Comparison of ENCODE assay signal across 11 mouse cellular contexts in the genomic region with DNA sequence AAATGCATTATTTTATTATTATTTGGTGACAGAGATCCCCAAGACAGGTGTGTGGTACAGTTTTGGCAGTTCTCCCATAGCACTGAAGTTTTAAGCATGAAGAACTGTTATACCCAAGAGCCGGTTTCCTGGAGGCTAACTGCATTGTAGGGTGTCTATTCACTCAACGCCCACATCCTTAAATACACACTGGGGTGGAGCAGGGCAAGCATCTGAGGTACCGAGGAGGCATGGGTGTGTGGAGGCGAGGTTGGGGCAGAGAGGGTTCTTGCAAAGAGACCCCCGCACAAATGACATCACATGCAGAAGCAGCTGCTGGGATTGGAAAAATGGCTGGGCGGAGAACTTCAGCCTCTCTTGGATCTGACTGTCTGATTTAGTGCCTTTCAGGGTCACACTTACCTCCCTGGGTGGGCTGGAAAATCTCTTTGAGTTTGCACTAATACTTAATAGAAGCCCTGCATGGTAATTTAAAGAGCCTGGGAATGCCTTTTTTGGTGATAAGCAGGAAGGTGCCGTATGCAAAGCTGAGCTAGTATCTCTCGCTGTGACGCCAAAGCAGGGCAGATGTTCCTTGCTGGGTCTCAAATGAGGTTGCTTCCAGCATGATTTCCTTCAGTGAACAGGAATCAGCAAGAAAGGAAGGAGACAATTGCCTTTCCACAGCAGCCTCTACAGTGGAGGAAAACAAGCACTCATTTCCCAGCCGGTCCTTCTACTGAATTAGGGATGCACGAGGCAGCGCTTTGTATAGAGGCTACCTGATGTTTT. TPM values are rescaled to one million over a fixed set of nuclear protein-coding genes. Genes with fewer than 3 reads are reported as not detected.
A peak's percentile ranks its signal among the peaks of the same experiment; 100 is the strongest.
DNase-seq lines count a peak whose midpoint lies in the region; ATAC-seq lines count a peak whose summit lies in the region.
"Had no signal": no experiment of that assay in that cellular context is flagged by ENCODE, and none has a peak within 500 bp of the region (broad histone marks: within the 10 kb centered on the region; RNA-seq: fewer than 3 reads in every experiment).

No protein-coding gene starts in this region.

- no peaks in the 10 kb centered on the region for H3K36me3 ChIP-seq in kidney, embryonic 14.5 days (ENCODE audit: control insufficient read depth, insufficient read depth, low read length)
- no peaks in the 10 kb centered on the region for H3K36me3 ChIP-seq in forebrain, embryonic 15.5 days
- H3K36me3 ChIP-seq in macrophage (ENCODE audit: inconsistent target), result no peaks in the 10 kb centered on the region
- no peaks in the 10 kb centered on the region for H3K36me3 ChIP-seq in stomach, embryonic 15.5 days
- H3K36me3 ChIP-seq: G1E; liver, embryonic 12.5 days had no signal

- H3K9ac ChIP-seq in kidney, embryonic 14.5 days (ENCODE audit: low read depth, low read length), result no peak overlapping the region
- H3K9ac ChIP-seq in forebrain, embryonic 15.5 days (replicated peaks), result no peak overlapping the region
- no peak overlapping the region for H3K9ac ChIP-seq in stomach, embryonic 15.5 days
- H3K9ac ChIP-seq: liver, embryonic 12.5 days had no signal

- no peak for DNase-seq in kidney, postnatal 4 days
- no peak for DNase-seq in layer of hippocampus, adult 9-11 months
- DNase-seq in lung, postnatal 25 days (ENCODE audit: low spot score), result no peak
- no peak for DNase-seq in adrenal gland, postnatal 36 days
- DNase-seq: gastrocnemius, postnatal 14 days had no signal

- 0 out of 2 replicates have a peak, but pooled peaks have one; percentile 32 for ATAC-seq in kidney, embryonic 14.5 days (ENCODE audit: low FRiP score, low TSS enrichment)
- 0 out of 2 replicates have a peak, but pooled peaks have one; percentile 41 for ATAC-seq in forebrain, embryonic 15.5 days (replicated peaks)
- ATAC-seq in stomach, embryonic 15.5 days (ENCODE audit: insufficient read depth, low FRiP score, low read depth), result no peak
- ATAC-seq: liver, embryonic 12.5 days had no signal

- WGBS in kidney, embryonic 14.5 days, result 25% methylated on average over 12 of the region's 12 CpGs
- WGBS in forebrain, embryonic 15.5 days, result 23% methylated on average over 12 of the region's 12 CpGs
- 87% methylated on average over 12 of the region's 12 CpGs for WGBS in macrophage (ENCODE audit: missing documents)
- WGBS in stomach, embryonic 15.5 days, result 26% methylated on average over 12 of the region's 12 CpGs

- no peaks in the 10 kb centered on the region; the same call in 1 of the 2 replicates for H3K4me1 ChIP-seq in kidney, embryonic 14.5 days (ENCODE audit: control insufficient read depth, insufficient read depth, low read length)
- peaks cover 7% of the 10 kb centered on the region for H3K4me1 ChIP-seq in forebrain, embryonic 15.5 days
- no peaks in the 10 kb centered on the region for H3K4me1 ChIP-seq in stomach, embryonic 15.5 days

- no peaks in the 10 kb centered on the region for H3K9me3 ChIP-seq in kidney, embryonic 14.5 days (ENCODE audit: control insufficient read depth, low read length)
- H3K9me3 ChIP-seq in forebrain, embryonic 15.5 days, result no peaks in the 10 kb centered on the region
- H3K9me3 ChIP-seq in stomach, embryonic 15.5 days, result no peaks in the 10 kb centered on the region
- H3K9me3 ChIP-seq: liver, embryonic 12.5 days had no signal

- no peak overlapping the region for H3K4me2 ChIP-seq in kidney, embryonic 14.5 days (replicated peaks; ENCODE audit: low read depth, low read length)
- peak overlapping the region; percentile 25 for H3K4me2 ChIP-seq in forebrain, embryonic 15.5 days (replicated peaks)
- H3K4me2 ChIP-seq in stomach, embryonic 15.5 days, result 0 out of 2 replicates have a peak overlapping the region, but pooled peaks have one; percentile 9
- H3K4me2 ChIP-seq: liver, embryonic 12.5 days had no signal

- H3K27me3 ChIP-seq in kidney, embryonic 14.5 days (ENCODE audit: control insufficient read depth, insufficient read depth, low read length), result no peaks in the 10 kb centered on the region
- H3K27me3 ChIP-seq in forebrain, embryonic 15.5 days, result no peaks in the 10 kb centered on the region
- no peaks in the 10 kb centered on the region for H3K27me3 ChIP-seq in stomach, embryonic 15.5 days (replicated peaks)
- H3K27me3 ChIP-seq: liver, embryonic 12.5 days had no signal

- no peaks in the 10 kb centered on the region for H3K79me2 ChIP-seq in macrophage (ENCODE audit: inconsistent target)

- no peak overlapping the region for H3K4me3 ChIP-seq in kidney, embryonic 14.5 days (ENCODE audit: low read length)
- H3K4me3 ChIP-seq in forebrain, embryonic 15.5 days, result 0 out of 2 replicates have a peak overlapping the region, but pooled peaks have one; percentile 1
- no peak overlapping the region for H3K4me3 ChIP-seq in macrophage (ENCODE audit: inconsistent target)
- no peak overlapping the region for H3K4me3 ChIP-seq in stomach, embryonic 15.5 days (replicated peaks)
- H3K4me3 ChIP-seq: liver, embryonic 12.5 days had no signal

- no peak overlapping the region for H3K27ac ChIP-seq in kidney, embryonic 14.5 days (ENCODE audit: low read depth, low read length)
- H3K27ac ChIP-seq in forebrain, embryonic 15.5 days (replicated peaks), result peak overlapping the region; percentile 31
- H3K27ac ChIP-seq in macrophage, result 0 out of 2 replicates have a peak overlapping the region, but pooled peaks have one; percentile 98
- H3K27ac ChIP-seq in stomach, embryonic 15.5 days, result no peak overlapping the region
- H3K27ac ChIP-seq: liver, embryonic 12.5 days had no signal

RNA-seq across cellular contexts. Expression of a gene that starts 53.9 kb away (rescaled TPM):
- 18.3 and 32.2 TPM in 2 replicates for polyA plus RNA-seq in kidney, embryonic 14.5 days (2014; fragmentation: Nextera tagmentation; extraction: Ambion mirVana)
- polyA plus RNA-seq in forebrain, embryonic 15.5 days (2015; fragmentation: Nextera tagmentation; extraction: Ambion mirVana), result 38.7 and 42.8 TPM in 2 replicates
- 10 to 100 TPM in 17 of 26 experiments, 1 to 10 TPM in 9; 2.6 to 22.4 (median 12.4) TPM for total RNA-seq in macrophage (2018; cell fraction: chromatin; rRNA removed)
- 1 to 10 TPM; 1.5 to 4.7 (median 3.0) TPM for total RNA-seq in macrophage (2018; cell fraction: cytosol; rRNA removed)
- total RNA-seq in macrophage (2018; cell fraction: nucleus; rRNA removed), result 10 to 100 TPM in 8 of 26 experiments, 1 to 10 TPM in 18; 1.9 to 23.4 (median 8.5) TPM
- 3.3 to 6.4 TPM (median 4.7 TPM) in 3 replicates for polyA plus RNA-seq in macrophage (2018)
- 17.5 and 18.0 TPM in 2 replicates for polyA plus RNA-seq in stomach, embryonic 15.5 days (2015; fragmentation: Nextera tagmentation; extraction: Ambion mirVana)
- total RNA-seq in adrenal gland, postnatal 36 days (2021), result 10 to 100 TPM; 10.6 to 11.5 TPM

Comparison
In these comparisons a context has a peak if more than half of its experiments do, and no peak if none do; other contexts are left out.
1. H3K27ac ChIP-seq: peak in forebrain, embryonic 15.5 days (single experiment) and macrophage (single experiment); none in kidney, embryonic 14.5 days (single experiment) and stomach, embryonic 15.5 days (single experiment).